Mouse (Mus musculus) myocyte (in vitro differentiated cells): ENCODE results near the gene Gm3880. TPM values are rescaled to one million over a fixed set of nuclear protein-coding genes. Genes with fewer than 3 reads are reported as not detected.
"Not testable (repeated sequence)": the region's sequence is repeated elsewhere in the genome, so short reads cannot be mapped to it uniquely, and the experiment has no call there.

Experiments used
- H3K27me3 ChIP-seq: one replicate; pipeline ENCODE4 v1.6.1; 2011; ENCODE audit not compliant: control insufficient read depth, insufficient read depth, insufficient read length
- H3K36me3 ChIP-seq: one replicate; pipeline ENCODE4 v1.6.1; 2011; ENCODE audit not compliant: control insufficient read depth, insufficient read depth
- H3K4me2 ChIP-seq: one replicate; pipeline ENCODE4 v1.6.1; 2011; ENCODE audit warnings: low read depth, control low read depth
- H3K4me3 ChIP-seq: one replicate; pipeline ENCODE4 v1.5.1; 2011; ENCODE audit warnings: mild to moderate bottlenecking, control low read depth, moderate library complexity
- H3K79me2 ChIP-seq: one replicate; pipeline ENCODE4 v1.6.1; 2011; ENCODE audit not compliant: control insufficient read depth, insufficient read depth
- H3ac ChIP-seq: one replicate; pipeline ENCODE4 v1.6.1; 2011; ENCODE audit not compliant: control insufficient read depth, insufficient read length
- CEBPB ChIP-seq: IDR thresholded peaks from 2 replicates; pipeline ENCODE4 v1.6.1; 2011; ENCODE audit warnings: mild to moderate bottlenecking, moderate library complexity; ENCODE audit not compliant: poor library complexity, insufficient read depth, severe bottlenecking
- MAX ChIP-seq: IDR thresholded peaks from one replicate; pipeline ENCODE4 v1.6.1; 2011; ENCODE audit warnings: low read depth, mild to moderate bottlenecking, control low read depth
- MYOD1 ChIP-seq, 3 experiments: IDR thresholded peaks; one replicate each; pipeline ENCODE4 v1.6.1; 2011; ENCODE audit warnings: control low read depth in 2 of 3, low read depth in 2 of 3, mild to moderate bottlenecking in 2 of 3, moderate library complexity in 1 of 3; ENCODE audit not compliant: insufficient read length in 2 of 3, control insufficient read depth in 1 of 3
- MYOG ChIP-seq, 3 experiments: IDR thresholded peaks; one replicate each; pipeline ENCODE4 v1.6.1; 2011; ENCODE audit warnings: control low read depth in 2 of 3, low read depth in 2 of 3, mild to moderate bottlenecking in 2 of 3; ENCODE audit not compliant: insufficient read length in 2 of 3, control insufficient read depth in 1 of 3, insufficient read depth in 1 of 3
- POLR2A ChIP-seq: IDR thresholded peaks from one replicate; pipeline ENCODE4 v1.6.1; 2011; ENCODE audit warnings: low read depth, mild to moderate bottlenecking, control low read depth, moderate library complexity; ENCODE audit not compliant: insufficient read length
- REST ChIP-seq: IDR thresholded peaks from one replicate; pipeline ENCODE4 v1.6.1; 2011; ENCODE audit warnings: mild to moderate bottlenecking, control low read depth, moderate library complexity; ENCODE audit not compliant: insufficient read depth, insufficient read length
- SRF ChIP-seq: IDR thresholded peaks from one replicate; pipeline ENCODE4 v1.6.1; 2011; ENCODE audit warnings: low read depth; ENCODE audit not compliant: control insufficient read depth, insufficient read length
- TCF12 ChIP-seq: IDR thresholded peaks from one replicate; pipeline ENCODE4 v1.6.1; 2011; ENCODE audit warnings: mild to moderate bottlenecking, control low read depth; ENCODE audit not compliant: poor library complexity, insufficient read depth, severe bottlenecking
- TCF3 ChIP-seq: IDR thresholded peaks from one replicate; pipeline ENCODE4 v1.6.1; 2011; ENCODE audit warnings: low read depth, control low read depth; ENCODE audit not compliant: insufficient read length
- polyA plus RNA-seq: library from polyadenylated mRNA; unstranded; fragments of >200 nt; fragmentation: generic; extraction: Trizol; gene quantifications from one replicate; pipeline ENCODE4 v1.2.1, GENCODE M21; 2012; ENCODE audit warnings: missing spikeins

Gm3880 gene
- not detected for polyA plus RNA-seq

GRCm38 (mm10) chrX:102686872-102687271 is at the start of gene Gm3880:
Gene Gm3880 (minus strand): TSS chrX:102686972.
- not testable (repeated sequence) for H3ac ChIP-seq

GRCm38 (mm10) chrX:102724226-102724625 is 37.5 kb upstream of the Gm3880 start:
- peaks cover 10% of the 10 kb centered on the region for H3K27me3 ChIP-seq
- H3K4me2 ChIP-seq, H3K36me3 ChIP-seq, H3ac ChIP-seq, H3K4me3 ChIP-seq, H3K79me2 ChIP-seq: not testable (repeated sequence)

More at GRCm38 (mm10) chrX:102686872-102687271, at the start of gene Gm3880:
- H3K4me3 ChIP-seq, H3K4me2 ChIP-seq, H3K36me3 ChIP-seq, H3K27me3 ChIP-seq, H3K79me2 ChIP-seq: not testable (repeated sequence)

- H3K4me3 ChIP-seq, H3K27me3 ChIP-seq, H3K36me3 ChIP-seq, H3ac ChIP-seq, H3K4me2 ChIP-seq, H3K79me2 ChIP-seq: not testable (repeated sequence)
Observed at GRCm38 (mm10) chrX:102707535-102707934, 20.8 kb upstream of the Gm3880 start, which contains the start of the genes Gm9112 and Dmrtc1b. Gene Gm9112 (minus strand): TSS chrX:102707635. Gene Dmrtc1b (plus strand): TSS chrX:102707865.

GRCm38 (mm10) chrX:102700636-102701035 is 13.9 kb upstream of the Gm3880 start:
- H3K4me2 ChIP-seq, H3ac ChIP-seq, H3K79me2 ChIP-seq, H3K27me3 ChIP-seq, H3K4me3 ChIP-seq, H3K36me3 ChIP-seq: not testable (repeated sequence)
- peak; percentile 30 for TF ChIP-seq REST

GRCm38 (mm10) chrX:102689252-102689651 is 2.5 kb upstream of the Gm3880 start:
- H3K79me2 ChIP-seq, H3K4me2 ChIP-seq, H3K27me3 ChIP-seq, H3K4me3 ChIP-seq, H3K36me3 ChIP-seq, H3ac ChIP-seq: not testable (repeated sequence)

- not testable (repeated sequence) for H3K79me2 ChIP-seq, H3K36me3 ChIP-seq, H3K4me2 ChIP-seq, H3ac ChIP-seq, H3K4me3 ChIP-seq, H3K27me3 ChIP-seq
Observed at GRCm38 (mm10) chrX:102684706-102685105, 2.1 kb downstream of the Gm3880 start.

- H3K36me3 ChIP-seq: no peaks in the 10 kb centered on the region
- H3ac ChIP-seq: no peak overlapping the region
- no peaks in the 10 kb centered on the region for H3K79me2 ChIP-seq
- no peak for TF ChIP-seq TCF3
- TF ChIP-seq POLR2A: no peak
- no peak overlapping the region for H3K4me2 ChIP-seq
- H3K4me3 ChIP-seq: no peak overlapping the region
- no peaks in the 10 kb centered on the region for H3K27me3 ChIP-seq
Observed at GRCm38 (mm10) chrX:102666641-102667040, 20.1 kb downstream of the Gm3880 start.

- no peak overlapping the region for H3K4me2 ChIP-seq
Observed at GRCm38 (mm10) chrX:102660712-102661111, 26.1 kb downstream of the Gm3880 start.

More at GRCm38 (mm10) chrX:102660712-102661111, 26.1 kb downstream of the Gm3880 start:
- no peak overlapping the region for H3ac ChIP-seq
- no peaks in the 10 kb centered on the region for H3K79me2 ChIP-seq
- H3K4me3 ChIP-seq: no peak overlapping the region
- no peaks in the 10 kb centered on the region for H3K36me3 ChIP-seq
- no peaks in the 10 kb centered on the region for H3K27me3 ChIP-seq
- TF ChIP-seq MYOG (IDR thresholded peaks at IDR 0.05; ENCODE audit: control insufficient read depth in 1 of 3, insufficient read depth in 1 of 3, insufficient read length in 2 of 3, low read depth in 2 of 3): no peak
- no peak for TF ChIP-seq TCF3
- TF ChIP-seq REST: no peak
- TF ChIP-seq SRF: no peak
- no peak for TF ChIP-seq POLR2A
- TF ChIP-seq MAX: no peak
- no peak for TF ChIP-seq TCF12
- TF ChIP-seq CEBPB: no peak
- TF ChIP-seq MYOD1 (IDR thresholded peaks at IDR 0.05; ENCODE audit: control insufficient read depth in 1 of 3, insufficient read length in 2 of 3, low read depth in 2 of 3): no peak
